8 mouse cellular contexts compared by ENCODE assay signal in the genomic region with DNA sequence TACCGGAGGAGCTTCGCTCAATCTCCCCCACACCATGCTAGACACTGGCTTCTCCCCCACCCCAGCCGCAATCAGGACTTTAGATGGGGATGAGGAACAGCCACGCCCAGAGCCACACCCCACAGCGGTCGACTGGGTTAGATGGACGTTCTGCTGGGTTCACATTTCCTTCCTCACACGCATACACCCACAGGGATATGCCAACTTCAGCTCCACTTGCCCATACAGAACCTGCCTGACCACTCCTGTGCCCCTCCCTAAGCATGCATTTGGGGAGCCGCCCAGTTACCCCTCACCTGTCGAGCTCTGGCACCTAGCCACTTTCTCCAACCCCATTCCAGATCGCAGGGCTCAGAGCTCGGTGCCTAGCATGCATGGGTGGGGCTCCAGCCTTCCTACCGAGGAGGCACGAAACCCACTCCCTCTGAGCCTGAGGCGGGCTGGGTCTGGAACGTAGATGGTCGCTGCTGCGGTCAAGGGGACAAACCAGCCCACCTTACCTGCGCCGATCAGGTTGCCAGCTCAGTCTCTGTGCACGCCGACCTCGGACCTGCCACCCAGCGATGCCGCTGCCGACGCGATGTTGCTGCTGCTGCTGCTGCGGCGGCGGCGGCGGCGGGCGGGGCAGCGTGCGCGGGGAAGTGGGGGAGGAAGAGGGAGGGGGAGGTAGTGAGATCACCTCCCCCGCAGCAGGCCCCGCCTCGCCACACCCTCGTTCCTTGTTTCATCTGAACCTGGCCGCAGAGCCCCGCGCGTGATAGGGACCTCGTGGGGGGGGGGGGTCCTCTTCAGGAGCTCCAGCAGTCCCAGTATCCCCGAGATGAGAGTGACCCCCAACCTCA. TPM values are rescaled to one million over a fixed set of nuclear protein-coding genes. Genes with fewer than 3 reads are reported as not detected.
A peak's percentile ranks its signal among the peaks of the same experiment; 100 is the strongest.
DNase-seq lines count a peak whose midpoint lies in the region; ATAC-seq lines count a peak whose summit lies in the region.

No protein-coding gene starts in this region.

- H3K4me1 ChIP-seq in forebrain, embryonic 12.5 days: no peaks in the 10 kb centered on the region
- H3K4me1 ChIP-seq in lung, embryonic 15.5 days: no peaks in the 10 kb centered on the region
- H3K4me1 ChIP-seq in neural tube, embryonic 15.5 days: peaks cover 18% of the 10 kb centered on the region

- peak overlapping the region; percentile 45 for H3K4me3 ChIP-seq in forebrain, embryonic 12.5 days (replicated peaks)
- H3K4me3 ChIP-seq in lung, embryonic 15.5 days: peak overlapping the region; percentile 43
- H3K4me3 ChIP-seq in neural tube, embryonic 15.5 days (replicated peaks): peak overlapping the region; percentile 55

- WGBS in forebrain, embryonic 12.5 days: 18% methylated on average over 25 of the region's 48 CpGs
- 18% methylated on average over 37 of the region's 48 CpGs for WGBS in lung, embryonic 15.5 days
- whole genome bisulfite sequencing in neural tube, embryonic 15.5 days: 23% methylated on average over 31 of the region's 48 CpGs

- H3K27me3 ChIP-seq in forebrain, embryonic 12.5 days: peaks cover 18% of the 10 kb centered on the region; the same call in 1 of the 2 replicates
- peaks cover 13% of the 10 kb centered on the region; the same call in 1 of the 2 replicates for H3K27me3 ChIP-seq in lung, embryonic 15.5 days
- H3K27me3 ChIP-seq in neural tube, embryonic 15.5 days (replicated peaks): no peaks in the 10 kb centered on the region

- peak overlapping the region; percentile 63 for H3K4me2 ChIP-seq in forebrain, embryonic 12.5 days
- H3K4me2 ChIP-seq in lung, embryonic 15.5 days: peak overlapping the region; percentile 76
- H3K4me2 ChIP-seq in neural tube, embryonic 15.5 days: peak overlapping the region; percentile 60

- H3K27ac ChIP-seq in forebrain, embryonic 12.5 days: no peak overlapping the region; the same call in 1 of the 2 replicates
- 0 out of 2 replicates have a peak overlapping the region, but pooled peaks have one; percentile 41 for H3K27ac ChIP-seq in lung, embryonic 15.5 days
- peak overlapping the region; percentile 67 for H3K27ac ChIP-seq in neural tube, embryonic 15.5 days (replicated peaks)

- H3K9me3 ChIP-seq in forebrain, embryonic 12.5 days: no peaks in the 10 kb centered on the region
- no peaks in the 10 kb centered on the region for H3K9me3 ChIP-seq in lung, embryonic 15.5 days
- H3K9me3 ChIP-seq in neural tube, embryonic 15.5 days (replicated peaks): no peaks in the 10 kb centered on the region

- H3K36me3 ChIP-seq in forebrain, embryonic 12.5 days (replicated peaks): no peaks in the 10 kb centered on the region
- no peaks in the 10 kb centered on the region for H3K36me3 ChIP-seq in lung, embryonic 15.5 days
- no peaks in the 10 kb centered on the region for H3K36me3 ChIP-seq in neural tube, embryonic 15.5 days

- peak; percentile 72 for ATAC-seq in forebrain, embryonic 12.5 days (ENCODE audit: low FRiP score)
- peak; percentile 84 for ATAC-seq in lung, embryonic 15.5 days (ENCODE audit: borderline replicate concordance, extremely low read depth, low FRiP score, low TSS enrichment)
- peak; percentile 67 for ATAC-seq in neural tube, embryonic 15.5 days (ENCODE audit: low FRiP score)

- intact Hi-C loops in left cerebral cortex, postnatal 36 days (cut with DNase I): no loop called here
- intact Hi-C loops in gastrocnemius, postnatal 14 days (cut with DNase I; ENCODE audit: low total_unique reads): no loop called here

- peak; percentile 13 to 25 for DNase-seq in left cerebral cortex, postnatal 36 days (ENCODE audit: low spot score in 2 of 2)
- DNase-seq in left cerebral cortex, adult 8-10 months (ENCODE audit: low spot score in 2 of 2): no peak
- DNase-seq in brain, adult 2 months (ENCODE audit: low read depth, low spot score): peak; percentile 71
- peak; percentile 53 for DNase-seq in kidney, adult 11 months
- no peak for DNase-seq in gastrocnemius, postnatal 14 days

- H3K9ac ChIP-seq in forebrain, embryonic 12.5 days: peak overlapping the region; percentile 50
- H3K9ac ChIP-seq in lung, embryonic 15.5 days: peak overlapping the region; percentile 22; the same call in 1 of the 2 replicates
- peak overlapping the region; percentile 58 for H3K9ac ChIP-seq in neural tube, embryonic 15.5 days (replicated peaks)

RNA-seq across cellular contexts. Expression of gene Avpr2, which starts 11.5 kb away (rescaled TPM):
- total RNA-seq in left cerebral cortex, postnatal 36 days (2021): not detected
- total RNA-seq in left cerebral cortex, adult 8-10 months (2022): not detected
- polyA plus RNA-seq in forebrain, embryonic 12.5 days (2016; fragmentation: Nextera tagmentation; extraction: Ambion mirVana): 0.29 TPM in 1 of 2 replicates, not detected in the other
- 0.13 and 0.14 TPM in 2 replicates for polyA plus RNA-seq in lung, embryonic 15.5 days (2015; fragmentation: Nextera tagmentation; extraction: Ambion mirVana)
- polyA plus RNA-seq in neural tube, embryonic 15.5 days (2015; fragmentation: Nextera tagmentation; extraction: Ambion mirVana): 0.05 and 0.20 TPM in 2 replicates
- total RNA-seq in gastrocnemius, postnatal 14 days (2021): not detected

RNA-seq across cellular contexts. Expression of gene L1cam, which starts 15.5 kb away (rescaled TPM):
- total RNA-seq in left cerebral cortex, postnatal 36 days (2021): 100 to 1,000 TPM; 131 to 179 TPM
- 100 to 1,000 TPM; 147 to 158 (median 153) TPM for total RNA-seq in left cerebral cortex, adult 8-10 months (2022)
- 33.1 and 37.4 TPM in 2 replicates for polyA plus RNA-seq in forebrain, embryonic 12.5 days (2016; fragmentation: Nextera tagmentation; extraction: Ambion mirVana)
- polyA plus RNA-seq in lung, embryonic 15.5 days (2015; fragmentation: Nextera tagmentation; extraction: Ambion mirVana): 2.7 and 2.9 TPM in 2 replicates
- 86.3 and 95.4 TPM in 2 replicates for polyA plus RNA-seq in neural tube, embryonic 15.5 days (2015; fragmentation: Nextera tagmentation; extraction: Ambion mirVana)
- total RNA-seq in gastrocnemius, postnatal 14 days (2021): 1 to 10 TPM; 1.4 to 1.5 TPM

RNA-seq across cellular contexts. Expression of gene Arhgap4, which starts 41.3 kb away (rescaled TPM):
- total RNA-seq in left cerebral cortex, postnatal 36 days (2021): 1 to 10 TPM; 3.0 to 6.6 TPM
- 1 to 10 TPM; 4.3 to 5.1 (median 4.7) TPM for total RNA-seq in left cerebral cortex, adult 8-10 months (2022)
- polyA plus RNA-seq in forebrain, embryonic 12.5 days (2016; fragmentation: Nextera tagmentation; extraction: Ambion mirVana): 1.8 and 3.6 TPM in 2 replicates
- 2.0 and 4.3 TPM in 2 replicates for polyA plus RNA-seq in lung, embryonic 15.5 days (2015; fragmentation: Nextera tagmentation; extraction: Ambion mirVana)
- polyA plus RNA-seq in neural tube, embryonic 15.5 days (2015; fragmentation: Nextera tagmentation; extraction: Ambion mirVana): 3.9 and 6.3 TPM in 2 replicates
- total RNA-seq in gastrocnemius, postnatal 14 days (2021): under 1 TPM; 0.55 to 0.66 TPM

RNA-seq across cellular contexts. Expression of gene Naa10, which starts 41.3 kb away (rescaled TPM):
- total RNA-seq in left cerebral cortex, postnatal 36 days (2021): 10 to 100 TPM; 52.5 to 54.7 TPM
- total RNA-seq in left cerebral cortex, adult 8-10 months (2022): 10 to 100 TPM; 47.7 to 62.7 (median 57.0) TPM
- polyA plus RNA-seq in forebrain, embryonic 12.5 days (2016; fragmentation: Nextera tagmentation; extraction: Ambion mirVana): 115 and 117 TPM in 2 replicates
- polyA plus RNA-seq in lung, embryonic 15.5 days (2015; fragmentation: Nextera tagmentation; extraction: Ambion mirVana): 138 and 143 TPM in 2 replicates
- polyA plus RNA-seq in neural tube, embryonic 15.5 days (2015; fragmentation: Nextera tagmentation; extraction: Ambion mirVana): 110 and 123 TPM in 2 replicates
- total RNA-seq in gastrocnemius, postnatal 14 days (2021): 10 to 100 TPM; 58.8 to 66.1 TPM

RNA-seq across cellular contexts. Expression of gene Renbp, which starts 50.2 kb away (rescaled TPM):
- total RNA-seq in left cerebral cortex, postnatal 36 days (2021): 1 to 10 TPM; 5.5 to 7.3 TPM
- 10 to 100 TPM in 1 of 4 experiments, 1 to 10 TPM in 3; 5.3 to 15.8 (median 7.5) TPM for total RNA-seq in left cerebral cortex, adult 8-10 months (2022)
- polyA plus RNA-seq in forebrain, embryonic 12.5 days (2016; fragmentation: Nextera tagmentation; extraction: Ambion mirVana): 10.9 and 11.7 TPM in 2 replicates
- 34.1 and 35.1 TPM in 2 replicates for polyA plus RNA-seq in lung, embryonic 15.5 days (2015; fragmentation: Nextera tagmentation; extraction: Ambion mirVana)
- 10.4 and 24.7 TPM in 2 replicates for polyA plus RNA-seq in neural tube, embryonic 15.5 days (2015; fragmentation: Nextera tagmentation; extraction: Ambion mirVana)
- total RNA-seq in gastrocnemius, postnatal 14 days (2021): 1 to 10 TPM; 3.8 to 4.2 TPM

Comparison
In these comparisons a context has a peak if more than half of its experiments do, and no peak if none do; other contexts are left out.
1. DNase-seq: peak in left cerebral cortex, postnatal 36 days (2 of 2), brain, adult 2 months (single experiment) and kidney, adult 11 months (single experiment); none in left cerebral cortex, adult 8-10 months (0 of 2) and gastrocnemius, postnatal 14 days (single experiment).
2. RNA of gene L1cam, which starts 15.5 kb away (total RNA-seq): 131 to 179 TPM in left cerebral cortex, postnatal 36 days and 147 to 158 TPM in left cerebral cortex, adult 8-10 months; 1.4 to 1.5 TPM in gastrocnemius, postnatal 14 days; every median in the first group is over 10 times any median in the second.
3. Peak in every context shown above with its lines, with median percentiles within 50 percentile points of each other: ATAC-seq, H3K4me2 ChIP-seq, H3K4me3 ChIP-seq and H3K9ac ChIP-seq.